Mouse (Mus musculus): ENCODE data around the gene Dnah2.

DNA sequence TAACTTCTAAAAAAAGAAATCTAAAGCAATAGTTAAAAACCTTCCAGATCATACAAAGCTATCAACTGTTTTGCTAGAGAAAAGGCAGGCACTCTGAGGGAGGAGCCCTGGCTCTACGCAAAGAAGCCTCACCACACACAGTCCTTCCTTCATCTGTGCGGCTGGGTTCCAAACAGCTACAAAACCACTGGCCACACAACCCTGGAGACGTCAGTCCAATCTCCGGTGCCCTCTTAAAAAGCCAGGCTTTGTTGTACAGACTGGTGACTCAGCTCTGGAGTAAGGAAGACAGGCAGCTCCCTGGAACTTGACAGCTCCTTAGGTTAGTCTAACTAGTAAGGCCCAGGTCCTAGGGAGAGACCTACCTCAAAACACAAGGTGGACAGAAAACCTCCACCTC is 173.3 kb downstream of the Dnah2 start:
- TF ChIP-seq CTCF (IDR thresholded peaks at IDR 0.05; ENCODE audit: control insufficient read depth, insufficient read depth, low read length) (no peak), POLR2A (IDR thresholded peaks at IDR 0.05; ENCODE audit: borderline replicate concordance, control insufficient read depth, low read depth, low read length) (no peak)
